Mouse (Mus musculus): Measurements from ENCODE around the gene Yeats2. TPM values are rescaled to one million over a fixed set of nuclear protein-coding genes. Genes with fewer than 3 reads are reported as not detected.

Yeats2 gene
- polyA plus RNA-seq, 1 experiment from 2014 or later: 41.7 TPM

DNA sequence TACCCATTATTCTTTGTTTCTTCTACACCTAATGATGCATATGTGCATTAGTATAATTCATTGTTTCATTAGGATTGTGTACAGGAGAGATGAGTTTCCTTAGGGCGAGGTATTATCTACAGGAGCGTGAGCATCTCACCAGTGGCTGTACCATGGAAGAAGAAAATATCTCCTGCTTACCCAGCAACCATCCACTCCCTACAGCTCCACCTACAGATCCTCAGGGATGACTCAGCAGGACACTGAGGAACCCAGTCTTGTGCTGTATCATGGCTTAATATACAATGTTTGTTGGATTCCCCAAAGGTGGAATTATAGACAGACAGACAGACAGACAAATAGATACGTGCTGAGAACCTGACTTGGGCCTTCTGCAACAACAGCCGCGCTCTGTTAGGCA, 56.1 kb downstream of the Yeats2 start:
- H3K4me3 ChIP-seq: no peak overlapping the region
- 95% methylated on average over 5 of the region's 5 CpGs for WGBS
- H3K4me1 ChIP-seq: no peaks in the 10 kb centered on the region
- no peak overlapping the region for H3K27ac ChIP-seq (replicated peaks)
- H3K27me3 ChIP-seq: no peaks in the 10 kb centered on the region
- no peak for ATAC-seq (ENCODE audit: low FRiP score, low read depth)
- H3K36me3 ChIP-seq: peaks cover 85% of the 10 kb centered on the region
- H3K9me3 ChIP-seq: no peaks in the 10 kb centered on the region
- H3K9ac ChIP-seq (replicated peaks): no peak overlapping the region
- no peak overlapping the region for H3K4me2 ChIP-seq (replicated peaks)

DNA sequence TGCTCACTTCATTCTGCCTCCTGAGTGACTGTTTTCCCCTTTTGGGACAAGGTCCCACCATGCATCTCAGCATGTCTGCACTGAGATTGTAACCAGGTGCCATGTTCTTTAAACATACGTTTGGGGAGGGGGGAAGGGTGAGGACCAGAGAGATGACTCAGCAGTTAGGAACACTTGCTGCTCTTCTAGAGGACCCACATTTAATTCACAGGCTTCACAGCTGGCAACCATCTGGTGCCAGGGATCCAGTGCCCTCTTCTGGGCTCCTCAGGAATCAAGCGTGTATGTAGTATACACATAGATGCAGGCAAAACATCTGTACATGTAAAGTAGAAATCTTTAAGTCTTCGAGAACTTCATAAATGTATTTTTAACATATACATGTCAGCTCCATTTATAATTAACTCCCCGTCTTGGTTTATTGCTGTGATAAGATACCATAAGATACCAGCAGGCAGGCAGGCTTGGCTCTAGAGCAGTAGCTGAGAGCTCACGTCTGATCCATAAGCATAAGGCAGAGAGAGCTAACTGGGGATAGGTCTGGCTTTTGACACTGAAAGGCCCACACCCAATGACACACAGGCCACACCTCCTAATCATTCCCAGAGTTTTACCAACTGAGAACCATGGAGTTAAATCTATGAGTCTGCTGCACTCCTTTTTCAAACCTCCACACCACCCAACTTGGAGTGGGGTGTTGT, 58.8 kb downstream of the Yeats2 start:
- Histone ChIP-seq H3K9me3 (no peaks in the 10 kb centered on the region), H3K36me3 (peaks cover 81% of the 10 kb centered on the region)

DNA sequence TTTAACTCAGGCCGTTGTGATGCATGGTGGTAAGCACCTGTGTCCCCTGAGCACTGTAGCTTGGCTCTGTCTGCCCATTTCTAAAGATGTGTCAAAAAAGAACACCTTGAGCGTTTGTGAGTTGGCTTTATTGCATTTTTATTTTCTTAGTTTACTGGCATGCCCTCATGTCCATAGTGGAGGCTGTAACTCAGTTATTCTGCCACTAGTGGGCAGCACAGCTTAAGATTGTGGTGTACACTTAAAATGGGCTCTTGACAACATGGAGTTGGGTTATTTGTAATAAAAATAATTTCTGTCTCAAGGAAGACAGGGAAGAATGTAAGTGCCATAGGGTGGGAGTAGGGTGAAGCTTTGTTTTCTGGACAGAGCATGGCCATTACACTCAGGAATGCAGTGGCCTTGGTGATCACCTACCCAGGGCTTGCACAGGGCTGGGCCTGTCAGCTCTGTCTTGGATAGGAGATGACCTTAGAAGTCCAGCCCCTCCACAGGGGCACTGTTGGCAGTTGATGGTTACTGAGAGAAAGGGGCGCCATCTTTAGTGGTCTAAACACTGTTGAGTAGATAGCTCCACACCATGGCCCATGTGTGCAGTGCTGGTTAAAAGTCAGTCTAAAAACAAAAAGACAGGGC, 72.8 kb downstream of the Yeats2 start:
- Histone ChIP-seq H3K9me3 (no peaks in the 10 kb centered on the region), H3K27ac (replicated peaks) (no peak overlapping the region), H3K4me2 (replicated peaks) (no peak overlapping the region), H3K27me3 (no peaks in the 10 kb centered on the region), H3K9ac (replicated peaks) (no peak overlapping the region), H3K4me1 (no peaks in the 10 kb centered on the region), H3K36me3 (peaks cover 88% of the 10 kb centered on the region), H3K4me3 (no peak overlapping the region)
- ATAC-seq (ENCODE audit: low FRiP score, low read depth): 0 out of 2 replicates have a peak, but pooled peaks have one; percentile 44
- WGBS: 91% methylated on average over 3 of the region's 3 CpGs

More for the DNA sequence above, 58.8 kb downstream of the Yeats2 start:
- Histone ChIP-seq H3K9ac (replicated peaks) (no peak overlapping the region), H3K4me1 (no peaks in the 10 kb centered on the region), H3K27me3 (no peaks in the 10 kb centered on the region), H3K27ac (replicated peaks) (no peak overlapping the region), H3K4me3 (no peak overlapping the region), H3K4me2 (replicated peaks) (no peak overlapping the region)
- WGBS: 91% methylated on average over 5 of the region's 5 CpGs
- no peak for ATAC-seq (ENCODE audit: low FRiP score, low read depth)

DNA sequence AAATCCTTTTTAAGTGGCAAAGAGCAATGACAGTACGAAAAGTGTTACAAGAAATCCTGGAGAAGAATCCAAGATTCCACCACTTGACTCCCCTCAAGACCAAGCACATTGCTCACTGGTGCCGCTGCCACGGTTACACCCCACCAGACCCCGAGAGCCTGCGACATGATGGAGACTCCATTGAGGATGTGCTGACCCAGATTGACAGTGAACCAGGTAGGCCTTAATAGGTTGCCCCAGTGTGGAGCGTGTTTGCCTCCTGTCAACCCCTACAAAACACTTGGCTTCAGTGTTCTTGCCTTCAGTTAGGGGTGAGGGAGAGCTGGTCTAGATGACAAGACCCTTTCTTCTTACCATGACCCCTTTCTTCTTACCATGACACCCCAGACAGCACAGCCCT, 81.9 kb downstream of the Yeats2 start:
- no peaks in the 10 kb centered on the region for H3K4me1 ChIP-seq
- peaks cover 81% of the 10 kb centered on the region for H3K36me3 ChIP-seq
- no peak for ATAC-seq (ENCODE audit: low FRiP score, low read depth)
- H3K4me3 ChIP-seq: no peak overlapping the region
- H3K9me3 ChIP-seq: no peaks in the 10 kb centered on the region
- no peak overlapping the region for H3K27ac ChIP-seq (replicated peaks)
- no peaks in the 10 kb centered on the region for H3K27me3 ChIP-seq
- 98% methylated on average over 6 of the region's 6 CpGs for WGBS
- H3K4me2 ChIP-seq (replicated peaks): no peak overlapping the region
- no peak overlapping the region for H3K9ac ChIP-seq (replicated peaks)

DNA sequence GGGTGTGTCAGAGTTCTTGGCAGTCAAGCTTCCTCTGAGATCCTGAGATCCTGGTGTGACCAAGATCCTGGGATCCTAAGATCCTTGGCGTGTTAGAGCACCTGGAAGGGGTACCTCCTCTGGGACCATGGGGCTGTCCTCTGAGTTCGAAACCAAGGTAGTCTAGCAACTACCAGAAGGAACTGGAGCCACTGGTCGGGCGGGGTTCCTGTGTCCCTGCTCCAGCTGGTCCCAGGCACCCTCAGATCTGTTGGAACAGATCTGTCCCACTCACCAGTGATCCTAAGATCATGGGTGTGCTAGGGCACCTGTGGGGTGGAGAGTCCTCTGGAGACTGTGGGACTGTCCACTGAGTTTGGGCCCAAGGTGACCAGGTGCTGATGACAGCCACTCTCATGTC, 85.8 kb downstream of the Yeats2 start:
- H3K27me3 ChIP-seq: no peaks in the 10 kb centered on the region
- no peak for ATAC-seq (ENCODE audit: low FRiP score, low read depth)
- H3K9ac ChIP-seq (replicated peaks): no peak overlapping the region
- WGBS: 93% methylated on average over 4 of the region's 4 CpGs
- H3K4me3 ChIP-seq: no peak overlapping the region
- H3K9me3 ChIP-seq: no peaks in the 10 kb centered on the region
- H3K4me2 ChIP-seq (replicated peaks): no peak overlapping the region
- H3K4me1 ChIP-seq: no peaks in the 10 kb centered on the region
- peaks cover 81% of the 10 kb centered on the region for H3K36me3 ChIP-seq
- H3K27ac ChIP-seq (replicated peaks): no peak overlapping the region

DNA sequence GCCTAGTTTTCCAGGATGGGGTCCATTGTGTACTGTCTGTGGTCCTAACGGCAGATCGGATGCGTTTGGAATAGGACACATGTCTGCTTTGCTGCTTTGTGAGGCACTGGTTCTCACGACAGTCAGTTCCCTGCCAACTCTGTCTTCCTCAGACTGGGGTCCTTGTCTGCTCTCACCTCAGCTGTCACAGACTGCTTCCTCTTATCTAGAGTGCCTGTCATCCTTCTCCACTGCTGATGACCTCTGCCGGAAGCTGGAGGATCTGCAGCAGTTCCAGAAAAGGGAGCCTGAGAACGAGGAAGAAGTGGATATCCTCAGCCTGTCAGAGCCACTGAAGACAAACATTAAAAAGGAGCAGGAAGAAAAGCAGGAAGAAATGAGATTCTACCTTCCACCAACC, 86.6 kb downstream of the Yeats2 start:
- Histone ChIP-seq H3K4me1 (no peaks in the 10 kb centered on the region), H3K27ac (replicated peaks) (no peak overlapping the region), H3K36me3 (peaks cover 77% of the 10 kb centered on the region), H3K4me2 (replicated peaks) (no peak overlapping the region), H3K4me3 (no peak overlapping the region), H3K9me3 (no peaks in the 10 kb centered on the region), H3K27me3 (no peaks in the 10 kb centered on the region), H3K9ac (replicated peaks) (no peak overlapping the region)
- 90% methylated on average over 6 of the region's 6 CpGs for WGBS
- ATAC-seq (ENCODE audit: low FRiP score, low read depth): no peak

DNA sequence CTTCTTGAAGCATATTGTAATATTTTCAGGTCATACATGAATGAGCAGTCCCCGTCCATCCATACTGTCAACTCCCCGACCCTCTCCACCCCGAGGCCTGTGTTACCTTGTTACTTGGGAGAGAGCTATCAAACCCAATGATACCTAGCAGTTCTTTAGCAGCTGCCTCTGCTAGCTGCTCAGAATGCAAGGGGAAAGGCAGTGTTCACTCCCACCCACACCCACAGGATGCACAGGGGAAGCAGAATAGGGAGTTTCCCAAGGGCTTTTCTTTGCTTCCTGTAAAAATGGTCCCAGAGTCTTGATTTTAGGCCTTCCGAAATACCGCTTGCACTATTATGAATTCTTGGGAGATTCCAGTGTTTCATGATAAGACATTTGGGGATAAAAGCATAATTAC, 87.3 kb downstream of the Yeats2 start:
- peaks cover 71% of the 10 kb centered on the region for H3K36me3 ChIP-seq
- whole genome bisulfite sequencing: 97% methylated on average over 5 of the region's 5 CpGs
- no peaks in the 10 kb centered on the region for H3K27me3 ChIP-seq
- no peak overlapping the region for H3K4me2 ChIP-seq (replicated peaks)
- no peaks in the 10 kb centered on the region for H3K4me1 ChIP-seq
- H3K27ac ChIP-seq (replicated peaks): no peak overlapping the region
- no peaks in the 10 kb centered on the region for H3K9me3 ChIP-seq
- H3K9ac ChIP-seq (replicated peaks): no peak overlapping the region
- H3K4me3 ChIP-seq: no peak overlapping the region
- no peak for ATAC-seq (ENCODE audit: low FRiP score, low read depth)

DNA sequence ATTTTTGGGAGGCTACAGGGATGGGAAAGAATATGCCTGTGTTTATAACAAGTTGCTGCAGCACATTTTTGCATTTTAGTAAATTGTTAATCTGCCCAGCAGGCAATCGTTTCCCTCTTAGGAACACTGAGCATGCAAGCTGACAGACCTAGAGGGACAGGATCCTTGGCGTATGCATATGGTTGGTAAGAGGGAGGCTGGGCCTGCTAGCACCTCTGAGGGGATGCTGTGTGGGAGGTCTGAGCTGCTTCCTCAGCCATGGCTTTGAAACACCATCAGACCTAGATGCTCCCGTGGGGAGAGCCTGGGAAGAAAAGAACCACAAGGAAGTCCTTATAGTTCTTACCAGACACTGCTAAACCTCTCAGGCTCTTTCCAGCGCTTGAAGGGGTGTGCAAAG, 93.5 kb downstream of the Yeats2 start:
- ATAC-seq (ENCODE audit: low FRiP score, low read depth): no peak
- no peaks in the 10 kb centered on the region for H3K27me3 ChIP-seq
- H3K4me2 ChIP-seq (replicated peaks): no peak overlapping the region
- no peak overlapping the region for H3K9ac ChIP-seq (replicated peaks)
- no peak overlapping the region for H3K27ac ChIP-seq (replicated peaks)
- 73% methylated on average over 4 of the region's 4 CpGs for WGBS
- H3K36me3 ChIP-seq: peaks cover 37% of the 10 kb centered on the region
- no peaks in the 10 kb centered on the region for H3K9me3 ChIP-seq
- H3K4me1 ChIP-seq: peaks cover 3% of the 10 kb centered on the region; the same call in 1 of the 2 replicates
- no peak overlapping the region for H3K4me3 ChIP-seq

DNA sequence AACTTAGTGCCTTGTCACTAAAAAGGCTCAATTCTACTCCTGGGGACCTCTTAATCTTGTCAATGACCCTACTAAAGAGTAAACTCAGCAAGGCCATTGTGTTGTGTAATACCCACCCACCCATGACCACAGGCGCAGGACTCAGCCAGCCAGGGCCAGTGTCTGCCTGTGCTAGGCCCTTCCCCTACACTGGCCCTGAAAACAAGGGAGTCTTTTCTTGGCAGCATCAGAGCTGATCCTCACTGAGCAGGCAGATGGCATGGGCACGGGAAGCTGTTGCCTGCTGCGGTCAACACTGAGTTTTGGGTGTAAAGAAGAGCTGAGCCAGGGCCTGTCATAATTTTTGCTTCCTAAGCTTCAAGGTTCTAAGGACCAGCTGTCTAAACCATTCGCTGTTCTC, 96.6 kb downstream of the Yeats2 start:
- WGBS: 32% methylated on average over 4 of the region's 4 CpGs
- ATAC-seq (ENCODE audit: low FRiP score, low read depth): no peak
- Histone ChIP-seq H3K4me1 (peaks cover 9% of the 10 kb centered on the region; the same call in 1 of the 2 replicates), H3K4me3 (no peak overlapping the region), H3K36me3 (peaks cover 10% of the 10 kb centered on the region), H3K27ac (replicated peaks) (peak overlapping the region; percentile 15; the same call in 1 of the 2 replicates), H3K4me2 (replicated peaks) (no peak overlapping the region), H3K9me3 (no peaks in the 10 kb centered on the region), H3K9ac (replicated peaks) (no peak overlapping the region), H3K27me3 (peaks cover 7% of the 10 kb centered on the region; the same call in 1 of the 2 replicates)

DNA sequence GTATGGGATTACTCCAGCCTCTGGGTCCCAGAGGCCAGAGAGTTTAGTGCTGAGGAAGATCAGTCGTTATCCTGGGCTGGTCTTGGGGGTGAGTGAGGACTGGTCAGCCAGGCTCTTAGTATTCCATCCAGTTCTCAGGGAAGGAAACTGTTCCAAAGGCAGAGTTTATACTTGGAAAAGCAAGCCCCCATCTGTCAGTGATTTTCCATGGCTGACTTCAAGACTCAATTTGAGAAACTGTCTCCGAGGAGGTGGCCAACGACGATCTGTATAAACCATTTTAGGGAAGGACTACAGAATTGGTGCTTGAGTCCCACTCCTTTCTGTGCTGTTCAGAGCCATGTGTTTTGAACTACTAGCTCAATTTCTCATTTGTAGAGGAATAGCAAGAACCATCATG, 97.8 kb downstream of the Yeats2 start:
- Histone ChIP-seq H3K4me1 (peaks cover 9% of the 10 kb centered on the region; the same call in 1 of the 2 replicates), H3K4me2 (replicated peaks) (no peak overlapping the region), H3K36me3 (peaks cover 10% of the 10 kb centered on the region), H3K27me3 (peaks cover 7% of the 10 kb centered on the region; the same call in 1 of the 2 replicates), H3K4me3 (no peak overlapping the region), H3K9ac (replicated peaks) (no peak overlapping the region), H3K27ac (replicated peaks) (no peak overlapping the region), H3K9me3 (no peaks in the 10 kb centered on the region)
- no peak for ATAC-seq (ENCODE audit: low FRiP score, low read depth)
- 93% methylated on average over 4 of the region's 4 CpGs for WGBS

DNA sequence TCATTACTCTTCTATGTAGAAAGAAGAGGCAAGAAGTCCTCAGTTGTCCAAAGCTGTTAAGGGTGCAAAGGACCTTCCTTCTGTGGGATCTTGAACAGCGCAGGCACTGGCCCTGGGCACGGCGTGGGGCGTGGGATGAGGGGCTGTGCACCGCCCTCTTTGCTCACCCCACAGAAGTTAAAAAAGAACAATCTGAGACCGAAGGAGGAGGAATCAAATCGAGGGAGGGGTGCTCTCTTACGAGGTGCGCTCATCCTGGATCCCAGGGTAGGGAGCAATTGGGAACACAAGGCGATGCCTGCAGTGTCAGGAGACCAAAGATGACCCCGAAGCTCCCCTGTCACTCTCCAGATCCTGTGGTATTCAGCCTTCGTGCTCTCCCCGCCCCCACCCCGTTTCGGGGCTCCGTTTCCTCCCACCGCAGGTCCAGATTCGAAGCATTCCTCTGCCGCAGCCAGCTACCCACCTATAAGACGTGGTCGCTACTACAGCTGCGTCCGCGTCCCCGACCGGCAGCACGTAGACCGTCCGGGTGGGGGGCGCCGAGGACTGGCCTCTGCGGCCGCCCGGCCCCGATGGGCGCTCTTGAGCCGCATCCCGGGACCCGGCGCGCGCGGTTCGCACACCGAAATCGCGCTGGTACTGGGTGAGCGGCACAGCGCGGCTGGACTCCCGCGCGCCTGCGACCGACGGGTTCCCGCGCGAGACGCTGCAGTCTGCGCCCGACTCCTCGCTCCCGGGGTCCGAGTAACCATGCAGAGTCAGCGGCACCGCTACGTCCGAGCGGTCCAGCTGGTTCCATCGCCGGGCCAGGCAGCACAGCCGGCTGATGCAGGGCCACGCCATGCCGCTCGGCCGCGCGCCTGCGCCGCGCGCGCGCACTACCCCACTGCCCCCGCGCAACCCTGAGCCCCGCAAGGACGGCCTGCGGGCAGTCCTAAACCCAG, 99.9 kb downstream of the Yeats2 start, which contains the start of gene Map6d1:
Gene Map6d1, minus strand, starts transcription at position 891 of the 947 bp plus-strand sequence.
- Histone ChIP-seq H3K4me3 (peak within 1 kb of the TSS; percentile 65), H3K36me3 (no peaks in the 10 kb centered on the region), H3K9ac (replicated peaks) (peak within 1 kb of the TSS; percentile 65), H3K27ac (replicated peaks) (peak within 1 kb of the TSS; percentile 66; the same call in 1 of the 2 replicates), H3K9me3 (no peaks in the 10 kb centered on the region), H3K27me3 (peaks cover 7% of the 10 kb centered on the region; the same call in 1 of the 2 replicates), H3K4me2 (replicated peaks) (peak within 1 kb of the TSS; percentile 75), H3K4me1 (peaks cover 9% of the 10 kb centered on the region; the same call in 1 of the 2 replicates)
- 1% methylated on average over 85 of the region's 90 CpGs for WGBS
- peak; percentile 87 for ATAC-seq (ENCODE audit: low FRiP score, low read depth)

Data from midbrain, embryonic 12.5 days (tissue).